Mouse (Mus musculus) MEL (cell line): Measurements from ENCODE around the gene Mapkap1.

ENCODE experiments used
- CTCF ChIP-seq, 3 experiments: IDR thresholded peaks in 2 of 3; conservative IDR thresholded peaks in 1 of 3; 2 replicates each; pipeline ENCODE4 v1.5.1; 2011 to 2012; ENCODE audit warnings: low read length in 3 of 3, low read depth in 2 of 3, mild to moderate bottlenecking in 2 of 3, improper control_type of control experiment in 1 of 3, inconsistent platforms in 1 of 3, mixed read lengths in 1 of 3, moderate library complexity in 1 of 3; ENCODE audit not compliant: control insufficient read depth in 1 of 3, insufficient read depth in 1 of 3, poor library complexity in 1 of 3, severe bottlenecking in 1 of 3
- EP300 ChIP-seq, 2 experiments: IDR thresholded peaks; 2 replicates each; pipeline ENCODE4 v1.6.1; 2011; ENCODE audit warnings: improper control_type of control experiment in 2 of 2, low read length in 2 of 2, low read depth in 1 of 2, mild to moderate bottlenecking in 1 of 2
- MXI1 ChIP-seq: IDR thresholded peaks from 2 replicates; pipeline ENCODE4 v1.6.1; 2011; ENCODE audit warnings: mild to moderate bottlenecking, low read depth, low read length, improper control_type of control experiment
- MYB ChIP-seq: IDR thresholded peaks from 2 replicates; pipeline ENCODE4 v1.6.1; 2011; ENCODE audit warnings: mild to moderate bottlenecking, low read depth, low read length, improper control_type of control experiment
- NELFE ChIP-seq: IDR thresholded peaks from 2 replicates; pipeline ENCODE4 v1.6.1; 2011; ENCODE audit warnings: low read depth, low read length, improper control_type of control experiment
- POLR2A ChIP-seq, 2 experiments: IDR thresholded peaks; 2 replicates each; pipeline ENCODE4 v1.6.1; 2011 to 2012; ENCODE audit warnings: low read length in 2 of 2, mild to moderate bottlenecking in 2 of 2, control low read depth in 1 of 2, improper control_type of control experiment in 1 of 2, low read depth in 1 of 2, moderate library complexity in 1 of 2; ENCODE audit not compliant: control insufficient read depth in 1 of 2, insufficient read depth in 1 of 2, poor library complexity in 1 of 2
- RAD21 ChIP-seq: IDR thresholded peaks from 2 replicates; pipeline ENCODE4 v1.6.1; 2011; ENCODE audit warnings: mild to moderate bottlenecking, low read depth, low read length, improper control_type of control experiment
- RCOR1 ChIP-seq: IDR thresholded peaks from 2 replicates; pipeline ENCODE4 v1.6.1; 2012; ENCODE audit warnings: low read depth, mild to moderate bottlenecking, inconsistent platforms, low read length, improper control_type of control experiment
- TAL1 ChIP-seq: IDR thresholded peaks from 2 replicates; pipeline ENCODE4 v1.6.1; 2012; ENCODE audit warnings: mild to moderate bottlenecking, inconsistent platforms, low read length, moderate library complexity, mixed read lengths
- TCF12 ChIP-seq: IDR thresholded peaks from 2 replicates; pipeline ENCODE4 v1.6.1; 2014; ENCODE audit warnings: low read depth, mild to moderate bottlenecking, inconsistent platforms, low read length, improper control_type of control experiment, moderate library complexity
- USF1 ChIP-seq: IDR thresholded peaks from 2 replicates; pipeline ENCODE4 v1.6.1; 2014; ENCODE audit warnings: low read depth, mild to moderate bottlenecking, inconsistent platforms, low read length, improper control_type of control experiment, moderate library complexity
- USF2 ChIP-seq, 2 experiments: IDR thresholded peaks; 2 replicates each; pipeline ENCODE4 v1.6.1; 2011 to 2012; ENCODE audit warnings: improper control_type of control experiment in 2 of 2, low read length in 2 of 2, borderline replicate concordance in 1 of 2, inconsistent platforms in 1 of 2, low read depth in 1 of 2, mild to moderate bottlenecking in 1 of 2; ENCODE audit not compliant: insufficient read depth in 1 of 2
- ZC3H11A ChIP-seq: IDR thresholded peaks from 2 replicates; pipeline ENCODE4 v1.6.1; 2012; ENCODE audit warnings: low read depth, mild to moderate bottlenecking, inconsistent platforms, low read length, improper control_type of control experiment

GRCm38 (mm10) chr2:34530042-34530441 is 123.5 kb downstream of the Mapkap1 start:
- TF ChIP-seq CTCF (IDR thresholded peaks at IDR 0.05 in 2 of 3, conservative IDR thresholded peaks at IDR 0.05 in 1 of 3; ENCODE audit: control insufficient read depth in 1 of 3, insufficient read depth in 1 of 3, low read depth in 2 of 3, low read length in 3 of 3, poor library complexity in 1 of 3, severe bottlenecking in 1 of 3) (peak; percentile 31 to 65 (median 60); a peak in 5 of 6 replicates), TAL1 (no peak), ZC3H11A (peak; percentile 45; the same call in 1 of the 2 replicates), MXI1 (no peak), USF2 (IDR thresholded peaks at IDR 0.05; ENCODE audit: borderline replicate concordance in 1 of 2, insufficient read depth in 1 of 2, low read depth in 1 of 2, low read length in 2 of 2) (no peak), RAD21 (peak; percentile 61), EP300 (IDR thresholded peaks at IDR 0.05; ENCODE audit: low read depth in 1 of 2, low read length in 2 of 2) (no peak), TCF12 (no peak), RCOR1 (no peak), NELFE (no peak), POLR2A (IDR thresholded peaks at IDR 0.05; ENCODE audit: control insufficient read depth in 1 of 2, insufficient read depth in 1 of 2, low read depth in 1 of 2, low read length in 2 of 2, poor library complexity in 1 of 2) (no peak), USF1 (no peak), MYB (no peak)
